Mouse (Mus musculus) left cerebral cortex, postnatal 14 days (tissue): Measurements from ENCODE around the gene Slc34a1. TPM values are rescaled to one million over a fixed set of nuclear protein-coding genes. Genes with fewer than 3 reads are reported as not detected.
"Not testable (repeated sequence)": the region's sequence is repeated elsewhere in the genome, so short reads cannot be mapped to it uniquely, and the experiment has no call there.

Experiments
- DNase-seq, 2 experiments: peaks; one replicate each; pipeline ENCODE4 v3.0.0; 2021 to 2022; ENCODE audit warnings: low spot score in 2 of 2, mixed read lengths in 1 of 2
- intact Hi-C: fragments of 180-260 bp; cut with DNase I; formaldehyde crosslinking; loops from one replicate; pipeline ENCODE4 v1.15.1; 2025
- total RNA-seq, 2 experiments: library from RNA; stranded (reverse); gene quantifications; 2 replicates each; pipeline ENCODE4 v1.2.3; 2021

Gene Slc34a1
- total RNA-seq, 2 experiments from 2014 or later, result 0.72 TPM; not detected in 1

- intact Hi-C loops, result no loop called here
- no peak for DNase-seq
Observed at GRCm38 (mm10) chr13:55430566-55430965, 32.6 kb downstream of the Slc34a1 start.

- intact Hi-C loops, result no loop called here
- no peak for DNase-seq
Observed at GRCm38 (mm10) chr13:55431889-55432685, 34.1 kb downstream of the Slc34a1 start.

DNA sequence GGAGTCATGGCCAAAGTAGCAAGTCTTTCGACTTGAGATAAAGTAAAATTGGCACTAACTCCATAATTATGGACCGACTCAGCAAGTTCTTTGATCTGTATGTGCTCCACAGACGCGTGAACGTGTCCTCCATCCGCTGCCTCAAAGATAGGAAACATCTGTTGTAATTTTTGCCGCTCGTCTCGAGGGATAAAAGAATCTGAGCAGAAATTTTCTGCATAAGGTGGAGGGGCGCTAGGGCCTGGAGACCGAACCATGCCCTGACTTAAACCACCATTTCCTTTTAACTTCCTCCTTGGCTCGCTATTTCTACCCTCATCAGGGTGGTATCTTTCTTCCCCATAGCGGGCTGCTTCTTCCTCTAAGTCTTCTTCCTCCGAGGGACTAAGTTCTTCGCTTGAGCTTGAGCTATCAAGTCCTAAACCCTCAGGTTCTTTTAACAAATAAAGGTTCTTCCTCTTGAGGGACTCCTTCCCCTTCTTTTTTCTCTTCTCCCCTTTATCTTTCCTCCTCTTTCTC, 39.2 kb downstream of the Slc34a1 start:
- intact Hi-C loops, DNase-seq: not testable (repeated sequence)

DNA sequence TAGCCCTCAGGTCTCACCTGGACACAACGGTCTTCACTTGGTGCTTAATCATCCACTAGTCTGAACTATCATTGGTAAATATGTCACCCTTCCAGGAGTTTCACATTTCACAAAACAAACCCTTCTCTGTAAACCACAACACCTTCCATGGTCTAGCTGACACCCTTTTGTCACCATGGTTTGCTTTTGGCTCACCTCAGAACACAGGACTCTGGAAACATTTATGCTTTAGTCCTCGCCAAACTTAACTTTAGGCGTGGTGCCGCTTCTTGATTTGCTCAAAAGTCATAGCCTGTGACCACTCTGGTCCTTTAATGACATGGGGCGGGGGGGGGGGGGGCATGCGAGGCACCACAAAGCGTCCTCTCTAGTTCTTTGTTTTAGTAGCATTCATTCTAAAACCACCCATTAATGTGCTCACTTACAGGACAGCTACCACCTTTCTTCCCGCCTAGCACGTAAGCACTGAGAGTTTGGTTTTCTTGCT, 45.9 kb downstream of the Slc34a1 start:
- no peak for DNase-seq
- intact Hi-C loops, result no loop called here

DNA sequence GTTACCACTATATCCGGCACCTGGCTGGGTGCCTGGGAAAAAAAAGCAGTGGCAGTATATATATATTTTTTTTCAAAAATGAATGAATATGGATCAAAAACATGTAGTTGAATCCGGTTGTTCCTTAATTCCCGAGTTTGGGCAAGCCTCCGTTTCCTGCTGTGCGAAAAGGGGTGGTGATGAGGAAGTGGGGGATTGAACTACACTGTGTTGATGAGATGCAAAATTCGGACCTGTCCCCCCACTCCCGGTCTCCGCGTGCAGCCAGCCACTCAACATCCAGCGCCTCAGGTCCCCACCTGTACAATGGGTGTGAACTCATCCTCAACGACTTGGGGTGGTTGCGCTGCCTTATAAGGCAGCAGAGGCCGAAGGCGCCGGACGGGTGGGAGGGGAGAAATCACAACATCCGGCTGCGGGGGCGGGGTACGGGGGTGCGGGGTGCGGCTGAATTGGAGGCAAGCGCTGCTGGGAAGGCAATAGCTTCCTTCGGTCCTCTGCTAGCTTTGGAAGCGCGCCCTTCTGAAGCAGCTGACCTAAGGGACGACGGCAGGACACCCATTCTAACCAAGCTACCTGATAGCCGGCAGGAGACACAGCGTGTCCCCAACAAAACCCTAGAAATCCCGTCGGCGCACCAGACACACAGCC, 46.4 kb downstream of the Slc34a1 start:
- intact Hi-C loops, result no loop called here
- peak; percentile 59 to 84 for DNase-seq

- intact Hi-C loops, result no loop called here
- peak; percentile 99 to 100 for DNase-seq
Observed at GRCm38 (mm10) chr13:55444937-55445315, 46.9 kb downstream of the Slc34a1 start, which contains the start of gene Grk6. TSS of gene Grk6 (plus strand) at chr13:55445072.

DNA sequence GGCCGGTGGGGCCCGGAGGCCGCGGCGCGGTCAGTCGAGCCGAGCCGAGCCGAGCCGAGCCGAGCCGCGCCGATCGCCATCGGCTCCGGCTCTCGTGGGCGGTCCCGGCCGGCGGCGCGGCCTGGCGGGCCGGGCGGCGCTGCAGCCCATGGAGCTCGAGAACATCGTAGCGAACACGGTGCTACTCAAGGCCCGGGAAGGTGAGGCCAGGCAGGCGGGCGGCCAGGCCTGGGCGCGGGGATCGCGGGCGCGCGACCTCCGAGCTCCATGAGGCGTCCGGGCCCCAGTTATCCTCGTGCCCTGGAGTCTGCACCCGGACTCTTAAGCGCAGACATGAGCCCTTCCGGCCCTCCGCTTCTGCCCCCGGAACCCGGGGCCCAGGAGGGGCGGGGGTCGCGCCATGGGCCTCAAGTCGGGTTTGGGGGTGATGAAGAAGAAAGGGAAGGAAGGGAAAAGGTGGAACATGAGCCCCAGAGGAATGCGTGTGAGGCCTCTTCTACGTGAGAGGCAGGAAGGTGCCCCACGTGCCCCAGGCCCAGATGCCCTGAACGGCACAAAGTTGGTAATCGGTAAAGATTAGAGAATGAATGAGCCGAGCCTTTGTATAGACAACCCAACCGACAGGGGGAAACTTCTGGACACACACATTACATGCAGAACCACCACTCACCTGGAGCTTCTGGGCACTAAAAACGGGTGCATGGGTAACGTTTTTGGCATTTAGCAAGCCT, 47.5 kb downstream of the Slc34a1 start:
- intact Hi-C loops, result no loop called here
- DNase-seq, result no peak

DNA sequence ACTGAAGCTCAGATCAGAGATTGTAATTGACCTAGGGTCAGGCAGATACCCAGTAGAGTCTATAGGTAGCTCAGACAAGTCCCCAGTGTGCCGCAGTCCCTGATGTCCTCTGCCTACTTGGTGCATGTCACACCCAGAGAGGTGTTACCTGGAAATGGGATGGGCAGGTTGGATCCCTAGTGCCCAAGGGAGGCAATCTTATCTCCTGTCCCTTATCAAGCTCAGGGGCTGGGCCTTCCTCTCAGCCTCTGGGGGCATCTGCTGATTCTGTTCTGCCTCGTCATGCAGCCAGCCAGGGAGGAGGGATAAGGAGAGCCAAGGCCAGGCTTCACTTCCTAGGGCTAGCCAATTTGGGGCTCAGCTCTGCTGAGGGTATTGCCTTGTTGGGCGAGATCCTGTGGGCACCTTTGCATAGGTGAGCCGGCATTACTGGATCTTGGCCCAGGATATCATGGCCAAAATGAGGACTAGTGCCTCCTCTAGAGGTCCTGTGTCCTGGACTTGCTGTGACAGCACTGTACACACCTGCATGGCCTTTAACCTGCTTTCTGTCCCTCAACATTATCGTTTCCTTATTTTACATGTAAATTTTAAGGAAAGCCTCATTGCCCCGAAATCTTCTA, 48.6 kb downstream of the Slc34a1 start:
- intact Hi-C loops, result no loop called here
- no peak for DNase-seq

GRCm38 (mm10) chr13:55447543-55447943, 49.6 kb downstream of the Slc34a1 start:
- no peak for DNase-seq
- intact Hi-C loops, result no loop called here

GRCm38 (mm10) chr13:55448131-55448530, 50.1 kb downstream of the Slc34a1 start:
- DNase-seq, result no peak
- intact Hi-C loops, result no loop called here

DNA sequence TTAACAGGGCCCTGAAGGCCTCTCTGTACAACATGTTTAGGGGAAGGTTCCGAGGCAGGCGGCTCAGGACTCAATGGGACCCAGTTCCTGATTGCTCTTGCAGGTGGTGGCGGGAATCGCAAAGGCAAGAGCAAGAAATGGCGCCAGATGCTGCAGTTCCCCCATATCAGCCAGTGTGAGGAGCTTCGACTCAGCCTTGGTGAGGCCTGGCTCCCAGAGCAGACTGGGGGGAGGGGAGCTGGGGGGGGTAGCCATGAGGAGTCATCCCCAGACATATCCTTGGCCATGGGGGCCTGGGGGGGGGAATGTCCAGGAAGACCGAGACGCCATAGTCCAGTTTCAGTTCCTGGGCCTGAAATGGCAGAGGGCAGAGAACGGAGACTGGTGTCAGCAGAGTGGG, 51.2 kb downstream of the Slc34a1 start:
- no peak for DNase-seq
- intact Hi-C loops, result no loop called here

- no peak for DNase-seq
- intact Hi-C loops, result no loop called here
Observed at GRCm38 (mm10) chr13:55449679-55450441, 51.9 kb downstream of the Slc34a1 start.

- peak in 1 of 2 experiments; percentile 51 for DNase-seq
- intact Hi-C loops, result no loop called here
Observed at GRCm38 (mm10) chr13:55450511-55450980, 52.6 kb downstream of the Slc34a1 start.

GRCm38 (mm10) chr13:55451296-55451695, 53.3 kb downstream of the Slc34a1 start:
- DNase-seq, result no peak
- intact Hi-C loops, result no loop called here

GRCm38 (mm10) chr13:55451785-55452549, 54.0 kb downstream of the Slc34a1 start:
- intact Hi-C loops, result no loop called here
- DNase-seq, result no peak

DNA sequence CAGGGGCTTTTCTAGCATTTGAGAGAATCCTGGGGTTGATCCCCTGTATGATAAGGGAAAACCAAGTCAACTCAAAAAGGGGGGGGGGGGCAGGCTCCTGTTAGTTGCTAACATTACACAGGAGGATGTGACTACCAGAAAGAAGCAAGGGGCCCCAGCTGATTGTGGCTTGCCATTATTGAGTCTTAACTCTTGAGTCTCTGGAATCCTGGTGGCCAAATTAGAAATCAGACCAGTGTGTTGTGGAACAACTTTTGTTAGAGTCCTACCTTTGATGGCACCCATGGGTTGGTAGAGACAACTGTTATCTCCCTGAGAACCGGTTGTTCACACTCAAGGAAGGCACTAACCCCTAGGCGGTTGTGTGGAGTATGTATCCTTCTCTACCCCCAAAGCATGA, 65.0 kb downstream of the Slc34a1 start:
- intact Hi-C loops, result no loop called here
- DNase-seq, result no peak

DNA sequence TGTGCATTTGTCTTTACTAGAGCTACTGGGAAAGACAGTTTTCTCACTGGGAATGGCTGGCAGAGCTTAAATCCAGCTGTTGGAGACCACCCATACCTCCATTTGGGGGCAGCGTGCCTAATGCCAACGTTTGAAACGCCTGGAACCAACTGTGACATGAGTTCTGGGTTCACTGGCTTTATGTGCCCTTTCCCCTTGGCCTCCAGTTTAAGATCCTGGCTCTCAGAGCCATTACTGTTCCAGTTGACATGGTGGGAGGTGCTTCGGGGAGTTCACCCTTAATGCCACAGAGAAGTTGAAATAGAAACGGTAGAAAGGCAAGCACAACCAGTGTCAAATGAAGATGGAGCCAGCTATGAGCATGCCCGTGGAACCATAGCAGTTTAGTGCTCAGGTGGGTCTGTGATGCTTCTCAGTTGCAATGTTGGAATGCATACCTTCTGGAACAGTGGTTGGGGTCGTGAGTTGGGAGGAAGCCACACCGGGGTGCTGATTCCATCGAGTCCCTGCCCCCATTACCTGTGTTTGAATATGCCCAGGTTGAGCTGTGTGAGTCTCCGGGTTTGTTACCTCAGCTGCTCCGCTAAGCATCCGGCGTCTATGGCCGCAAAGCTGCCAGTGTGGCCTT, 65.5 kb downstream of the Slc34a1 start:
- intact Hi-C loops, result no loop called here

More for the DNA sequence above, 65.5 kb downstream of the Slc34a1 start:
- no peak for DNase-seq
